Mouse (Mus musculus) neural tube, embryonic 12.5 days (tissue): ENCODE measurements at regions not wholly inside any gene's neighbourhood (a gene's known extent, or its start where the extent isn't known, plus 50 kb on each side); places are given as distances from the start of the nearest gene placed in this dataset.

ENCODE experiments used
- ATAC-seq: fragments of 200-750 bp; cut with Nextera tagmentation; 2 replicates; pipeline ENCODE4 v1.8.0; 2017; ENCODE audit warnings: low read depth, mild to moderate bottlenecking, moderate TSS enrichment, moderate library complexity; ENCODE audit not compliant: low FRiP score
- H3K27ac ChIP-seq: fragments of 300-500 bp; sonication (generic); 2 replicates; pipeline ENCODE4 v1.5.1; 2016
- H3K27me3 ChIP-seq: fragments of 300-500 bp; sonication (generic); replicated peaks from 2 replicates; pipeline ENCODE4 v1.6.1; 2016; ENCODE audit warnings: mild to moderate bottlenecking
- H3K36me3 ChIP-seq: fragments of 300-500 bp; sonication (generic); 2 replicates; pipeline ENCODE4 v1.6.1; 2016; ENCODE audit warnings: mild to moderate bottlenecking
- H3K4me1 ChIP-seq: fragments of 300-500 bp; sonication (generic); 2 replicates; pipeline ENCODE4 v1.6.1; 2016
- H3K4me2 ChIP-seq: fragments of 300-500 bp; sonication (generic); replicated peaks from 2 replicates; pipeline ENCODE4 v1.6.1; 2016; ENCODE audit warnings: mild to moderate bottlenecking
- H3K4me3 ChIP-seq: fragments of 300-500 bp; sonication (generic); 2 replicates; pipeline ENCODE4 v1.5.1; 2016
- H3K9ac ChIP-seq: fragments of 300-500 bp; sonication (generic); 2 replicates; pipeline ENCODE4 v1.6.1; 2016; ENCODE audit warnings: mild to moderate bottlenecking
- H3K9me3 ChIP-seq: fragments of 300-500 bp; sonication (generic); 2 replicates; pipeline ENCODE4 v1.6.1; 2016; ENCODE audit warnings: mild to moderate bottlenecking
- WGBS: fragments of 180-500 bp; shearing (Covaris S2); methylation state at CpG from one replicate; pipeline ENCODE4 v1.1.7; 2016; 5-methylcytosine and 5-hydroxymethylcytosine counted together

DNA sequence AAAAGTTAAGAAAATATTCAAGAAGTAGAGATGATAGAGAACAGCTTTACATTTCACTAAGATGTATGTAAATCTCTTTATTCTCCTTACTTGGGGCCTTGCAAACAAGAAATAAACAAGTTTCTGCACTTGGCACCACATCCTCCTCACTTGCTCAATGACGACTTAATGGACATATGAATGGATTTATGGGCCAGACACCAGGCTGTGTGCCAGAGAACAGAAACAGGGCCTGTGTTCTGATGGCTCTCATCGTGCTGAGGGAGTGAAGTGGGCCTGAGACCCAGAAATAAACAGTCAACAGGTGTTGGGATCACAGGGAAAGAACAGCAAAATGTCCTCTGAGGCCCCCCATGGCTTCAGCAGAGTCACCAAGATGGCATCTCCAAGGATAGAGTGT, 201.6 kb downstream of the Plpp3 start:
- WGBS, result 27% methylated on average over 2 of the region's 2 CpGs
- Histone ChIP-seq H3K9me3 (no peaks in the 10 kb centered on the region), H3K27me3 (no peaks in the 10 kb centered on the region), H3K4me3 (no peak overlapping the region), H3K27ac (no peak overlapping the region), H3K36me3 (no peaks in the 10 kb centered on the region), H3K4me1 (peaks cover 6% of the 10 kb centered on the region; the same call in 1 of the 2 replicates), H3K9ac (no peak overlapping the region), H3K4me2 (no peak overlapping the region)
- no peak for ATAC-seq

DNA sequence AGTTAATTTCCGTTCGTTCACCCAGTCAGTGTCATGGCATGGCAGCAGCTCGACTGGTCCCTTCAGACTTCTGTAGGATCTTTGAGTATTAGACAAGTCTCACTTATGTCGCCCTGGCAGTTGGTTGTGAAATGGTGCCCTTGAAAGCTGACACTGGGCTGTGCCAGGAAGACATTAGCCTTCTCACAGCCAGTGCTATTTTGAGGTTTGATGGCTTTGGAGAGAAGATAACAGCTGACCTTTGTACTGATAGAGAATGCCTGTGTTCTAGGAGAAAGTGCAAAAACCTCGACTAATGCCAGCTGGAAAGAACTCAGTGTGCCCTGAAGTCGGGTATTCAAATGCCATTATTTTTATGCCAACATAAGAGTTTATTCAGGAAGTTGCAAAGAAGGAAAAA, 207.3 kb downstream of the Plpp3 start:
- 84% methylated on average over 6 of the region's 6 CpGs for WGBS
- Histone ChIP-seq H3K27me3 (no peaks in the 10 kb centered on the region), H3K27ac (no peak overlapping the region), H3K9me3 (no peaks in the 10 kb centered on the region), H3K4me2 (no peak overlapping the region), H3K4me3 (no peak overlapping the region), H3K4me1 (no peaks in the 10 kb centered on the region), H3K36me3 (no peaks in the 10 kb centered on the region), H3K9ac (no peak overlapping the region)
- ATAC-seq, result no peak

DNA sequence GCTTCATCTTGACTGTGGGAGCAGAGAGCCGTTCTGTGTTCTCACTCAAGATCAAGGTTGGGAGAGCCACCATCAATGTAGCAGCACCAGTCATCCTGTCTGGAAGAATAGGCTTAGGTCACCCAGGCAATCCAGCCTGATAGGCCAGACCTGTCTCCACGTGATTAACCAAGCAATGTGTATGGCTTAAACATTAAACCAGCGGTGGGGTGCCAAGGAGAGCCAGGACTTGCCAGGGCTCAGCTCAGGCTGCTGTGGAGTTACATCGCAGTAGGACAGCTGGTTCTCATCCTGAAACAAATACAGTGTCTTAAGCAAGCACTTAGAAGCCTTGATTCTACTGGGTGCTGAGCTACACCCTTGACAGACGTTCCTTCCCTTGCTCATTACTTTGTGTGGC, 207.9 kb downstream of the Plpp3 start:
- H3K36me3 ChIP-seq, result no peaks in the 10 kb centered on the region
- no peaks in the 10 kb centered on the region for H3K9me3 ChIP-seq
- no peak overlapping the region for H3K9ac ChIP-seq
- 76% methylated on average over 5 of the region's 5 CpGs for WGBS
- no peak overlapping the region for H3K4me2 ChIP-seq
- H3K27me3 ChIP-seq, result no peaks in the 10 kb centered on the region
- no peak overlapping the region for H3K27ac ChIP-seq
- H3K4me1 ChIP-seq, result no peaks in the 10 kb centered on the region
- no peak for ATAC-seq
- H3K4me3 ChIP-seq, result no peak overlapping the region

DNA sequence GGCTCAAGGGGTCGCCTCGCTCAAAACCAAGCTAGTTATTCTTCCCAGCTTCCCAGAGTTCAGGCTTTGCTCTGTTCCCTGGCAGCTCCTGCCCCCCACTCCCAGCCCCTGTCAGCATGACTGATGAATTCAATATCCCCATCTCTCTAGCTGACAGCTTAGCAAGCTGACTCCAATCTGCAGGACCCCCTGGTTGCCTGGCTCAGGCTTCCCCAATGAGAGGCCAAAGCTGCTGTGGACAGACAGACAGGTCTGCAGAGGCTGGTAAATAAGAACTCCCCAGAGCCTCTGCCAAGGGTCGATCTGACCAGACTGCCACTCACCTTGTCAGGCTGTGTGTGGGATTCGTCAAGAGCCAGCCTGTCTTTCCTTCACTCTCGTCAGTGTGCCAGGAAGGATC, 219.4 kb downstream of the Plpp3 start:
- Histone ChIP-seq H3K27ac (no peak overlapping the region), H3K9me3 (no peaks in the 10 kb centered on the region), H3K4me1 (no peaks in the 10 kb centered on the region), H3K4me3 (no peak overlapping the region), H3K27me3 (no peaks in the 10 kb centered on the region), H3K36me3 (no peaks in the 10 kb centered on the region), H3K4me2 (no peak overlapping the region), H3K9ac (no peak overlapping the region)
- no peak for ATAC-seq
- WGBS, result 65% methylated on average over 5 of the region's 5 CpGs

DNA sequence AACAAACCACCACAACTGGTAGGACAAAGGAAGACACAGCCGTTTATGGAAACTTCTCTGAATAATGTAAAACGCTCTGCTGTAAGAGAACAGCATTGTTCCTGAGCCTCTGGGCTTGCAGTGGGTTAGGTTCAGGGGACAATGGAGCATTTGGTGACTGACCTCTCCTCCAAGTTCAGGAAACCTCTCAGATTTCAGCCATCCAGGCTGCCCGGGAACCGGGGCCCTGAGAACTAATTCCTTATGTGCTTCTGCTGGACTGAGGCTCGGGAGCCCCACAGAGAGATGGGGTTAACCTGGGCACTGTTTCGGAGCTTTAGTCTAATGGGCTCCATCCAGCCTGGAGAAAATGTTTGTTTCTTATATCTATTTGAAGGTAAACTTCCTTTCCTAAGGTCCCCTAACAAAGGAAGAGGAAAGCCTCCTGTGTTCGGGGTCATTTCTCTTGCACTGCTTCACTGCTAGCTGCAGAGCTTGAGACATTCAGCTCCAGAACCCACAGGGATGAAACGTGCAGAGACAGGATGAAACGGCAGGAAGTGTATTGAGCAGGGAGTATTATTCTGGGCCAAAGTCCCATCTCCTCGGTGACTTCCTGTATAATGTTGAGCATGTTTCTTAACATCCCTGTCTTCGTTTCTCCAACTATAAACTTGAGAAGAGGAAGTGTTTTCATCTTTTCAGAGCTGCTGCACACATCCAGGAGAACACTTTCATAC, 220.5 kb downstream of the Plpp3 start:
- Histone ChIP-seq H3K36me3 (no peaks in the 10 kb centered on the region), H3K27me3 (no peaks in the 10 kb centered on the region), H3K9ac (no peak overlapping the region), H3K27ac (no peak overlapping the region), H3K4me1 (no peaks in the 10 kb centered on the region), H3K4me2 (no peak overlapping the region), H3K9me3 (no peaks in the 10 kb centered on the region), H3K4me3 (no peak overlapping the region)
- no peak for ATAC-seq
- WGBS, result 57% methylated on average over 11 of the region's 11 CpGs

DNA sequence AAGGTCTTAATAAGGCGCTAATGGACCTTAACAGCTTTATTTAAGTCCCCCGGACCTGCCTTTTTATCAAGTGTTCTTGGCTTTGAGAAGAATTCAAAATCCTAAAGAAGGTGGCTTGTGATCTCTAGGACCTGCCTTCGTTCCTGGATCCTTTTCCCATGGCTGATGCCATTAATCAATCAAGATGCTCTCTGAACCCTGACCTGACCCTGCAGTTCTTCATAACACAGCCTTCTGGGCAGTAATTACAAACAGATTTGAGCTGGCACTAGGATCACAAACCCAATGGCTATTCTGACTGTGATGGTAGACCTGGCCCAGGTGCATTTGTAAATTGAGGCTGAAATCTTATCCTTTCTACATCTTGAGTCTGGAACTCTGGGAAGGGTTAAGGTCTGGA, 227.7 kb downstream of the Plpp3 start:
- Histone ChIP-seq H3K9me3 (no peaks in the 10 kb centered on the region), H3K27ac (no peak overlapping the region), H3K36me3 (no peaks in the 10 kb centered on the region), H3K27me3 (no peaks in the 10 kb centered on the region), H3K4me1 (no peaks in the 10 kb centered on the region), H3K4me3 (no peak overlapping the region), H3K9ac (no peak overlapping the region), H3K4me2 (no peak overlapping the region)
- 67% methylated on average over 3 of the region's 3 CpGs for WGBS
- no peak for ATAC-seq

DNA sequence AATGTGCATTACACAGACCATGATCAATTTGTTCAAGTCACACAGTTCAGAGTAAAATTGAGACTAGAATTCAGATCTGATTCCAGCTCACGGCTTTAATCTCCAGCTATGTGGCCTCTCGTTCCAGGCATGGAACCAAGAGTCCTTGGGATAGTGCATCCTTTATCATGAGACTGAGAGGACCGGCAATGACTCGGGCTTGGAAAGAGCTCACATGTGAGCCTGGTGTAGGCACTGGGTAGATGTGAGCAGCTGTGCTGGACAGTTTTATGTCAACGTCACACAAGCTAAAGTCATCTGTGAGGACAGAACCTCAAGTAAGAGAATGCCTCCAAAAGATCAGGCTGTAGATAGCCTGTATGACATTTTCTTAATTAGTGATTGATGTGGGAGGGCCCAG, 228.3 kb downstream of the Plpp3 start:
- no peak overlapping the region for H3K4me3 ChIP-seq
- H3K9ac ChIP-seq, result no peak overlapping the region
- no peak for ATAC-seq
- H3K4me1 ChIP-seq, result no peaks in the 10 kb centered on the region
- no peaks in the 10 kb centered on the region for H3K36me3 ChIP-seq
- H3K9me3 ChIP-seq, result no peaks in the 10 kb centered on the region
- H3K27me3 ChIP-seq, result no peaks in the 10 kb centered on the region
- no peak overlapping the region for H3K4me2 ChIP-seq
- no peak overlapping the region for H3K27ac ChIP-seq
- WGBS, result 87% methylated on average over 5 of the region's 5 CpGs

DNA sequence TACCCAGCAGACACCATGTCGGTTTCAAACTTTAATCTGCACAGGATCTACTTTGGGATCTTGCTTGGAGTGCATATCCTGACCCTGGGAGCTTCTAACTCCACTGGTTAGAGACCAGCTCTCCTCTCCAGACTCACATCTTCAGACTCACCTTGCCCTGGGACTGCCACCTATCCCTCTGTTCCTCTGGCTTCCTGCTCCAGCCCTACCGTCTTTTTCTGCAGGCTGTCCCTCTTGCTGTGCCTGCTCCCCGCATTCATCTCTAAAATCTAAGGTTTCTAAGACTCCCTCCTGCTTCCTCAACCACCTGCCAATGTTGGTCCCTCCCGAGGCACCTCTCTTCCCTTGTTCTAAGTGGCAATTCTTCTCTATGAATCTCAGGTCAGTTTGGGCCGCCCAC, 233.2 kb downstream of the Plpp3 start:
- 35% methylated on average over 5 of the region's 5 CpGs for WGBS
- Histone ChIP-seq H3K4me1 (no peaks in the 10 kb centered on the region), H3K9me3 (no peaks in the 10 kb centered on the region), H3K27me3 (no peaks in the 10 kb centered on the region), H3K27ac (no peak overlapping the region), H3K36me3 (no peaks in the 10 kb centered on the region), H3K4me3 (no peak overlapping the region), H3K4me2 (no peak overlapping the region), H3K9ac (no peak overlapping the region)
- no peak for ATAC-seq

DNA sequence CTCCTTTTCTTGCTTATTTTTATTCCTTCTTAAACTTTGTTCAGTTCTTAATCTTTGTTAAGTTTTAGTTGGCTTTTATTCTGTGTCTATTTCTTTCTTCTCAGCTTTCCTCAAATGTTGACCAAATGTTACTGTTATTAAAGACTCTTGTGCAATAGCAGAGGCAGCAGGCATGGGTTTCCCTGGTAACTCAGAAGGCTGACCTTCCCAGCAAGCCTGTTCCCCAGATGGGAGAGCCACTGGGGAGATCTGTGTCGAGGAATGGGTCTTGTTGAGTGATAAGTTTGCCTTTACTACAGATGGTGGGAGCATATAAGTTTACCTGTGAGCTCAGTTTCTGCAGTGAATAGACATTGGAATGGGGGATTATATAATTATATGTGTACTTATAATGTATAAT, 237.2 kb downstream of the Plpp3 start:
- Histone ChIP-seq H3K36me3 (no peaks in the 10 kb centered on the region), H3K4me3 (no peak overlapping the region), H3K4me1 (no peaks in the 10 kb centered on the region), H3K9me3 (no peaks in the 10 kb centered on the region), H3K27me3 (no peaks in the 10 kb centered on the region), H3K9ac (no peak overlapping the region), H3K4me2 (no peak overlapping the region), H3K27ac (no peak overlapping the region)
- WGBS, result 70% methylated on average over 1 of the region's 1 CpGs
- ATAC-seq, result no peak

DNA sequence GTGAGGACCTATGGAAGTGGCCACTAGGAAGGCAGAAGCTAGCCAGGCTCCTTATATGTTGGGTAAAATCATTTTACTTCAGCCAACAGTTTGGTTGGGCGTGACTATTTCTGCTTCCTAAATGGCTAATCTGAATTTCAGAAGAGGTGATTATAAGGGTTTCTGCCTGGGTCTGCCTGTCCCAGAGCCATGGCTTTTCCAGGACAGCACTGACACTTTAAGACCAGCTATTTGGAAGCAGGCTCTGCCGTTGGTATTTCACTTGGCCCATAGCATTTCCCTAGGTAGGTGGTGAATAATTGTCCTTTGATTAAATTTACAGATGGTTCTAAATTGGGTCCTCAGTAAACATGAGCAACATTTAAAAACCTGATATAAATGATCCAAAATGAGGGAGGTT, 240.3 kb downstream of the Plpp3 start:
- Histone ChIP-seq H3K36me3 (no peaks in the 10 kb centered on the region), H3K4me1 (no peaks in the 10 kb centered on the region), H3K4me3 (no peak overlapping the region), H3K27me3 (no peaks in the 10 kb centered on the region), H3K9ac (no peak overlapping the region), H3K4me2 (no peak overlapping the region), H3K27ac (no peak overlapping the region), H3K9me3 (no peaks in the 10 kb centered on the region)
- 82% methylated on average over 2 of the region's 2 CpGs for WGBS
- no peak for ATAC-seq

DNA sequence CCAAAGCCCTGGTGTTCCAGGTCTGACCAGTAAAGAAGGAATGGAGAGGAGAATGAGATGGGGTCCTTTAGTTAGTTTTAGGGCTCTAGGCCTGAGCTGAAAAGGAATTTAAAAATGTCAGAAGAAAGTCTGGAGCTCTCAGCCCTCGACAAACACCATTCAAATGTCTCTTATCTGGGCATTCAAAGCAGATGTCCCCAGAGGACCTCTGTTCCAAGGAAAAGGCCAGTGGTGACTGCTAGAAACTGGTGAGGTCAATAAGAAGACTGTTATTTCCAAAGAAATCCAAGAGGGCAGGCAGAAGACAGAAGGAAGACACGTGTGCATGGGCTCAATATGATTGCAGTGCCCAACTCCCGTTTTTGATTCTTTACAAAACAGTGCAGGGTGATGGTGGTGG, 244.9 kb downstream of the Plpp3 start:
- 88% methylated on average over 3 of the region's 3 CpGs for WGBS
- Histone ChIP-seq H3K27ac (no peak overlapping the region), H3K9ac (no peak overlapping the region), H3K27me3 (no peaks in the 10 kb centered on the region), H3K4me2 (no peak overlapping the region), H3K9me3 (no peaks in the 10 kb centered on the region), H3K4me1 (no peaks in the 10 kb centered on the region), H3K36me3 (no peaks in the 10 kb centered on the region), H3K4me3 (no peak overlapping the region)
- no peak for ATAC-seq

DNA sequence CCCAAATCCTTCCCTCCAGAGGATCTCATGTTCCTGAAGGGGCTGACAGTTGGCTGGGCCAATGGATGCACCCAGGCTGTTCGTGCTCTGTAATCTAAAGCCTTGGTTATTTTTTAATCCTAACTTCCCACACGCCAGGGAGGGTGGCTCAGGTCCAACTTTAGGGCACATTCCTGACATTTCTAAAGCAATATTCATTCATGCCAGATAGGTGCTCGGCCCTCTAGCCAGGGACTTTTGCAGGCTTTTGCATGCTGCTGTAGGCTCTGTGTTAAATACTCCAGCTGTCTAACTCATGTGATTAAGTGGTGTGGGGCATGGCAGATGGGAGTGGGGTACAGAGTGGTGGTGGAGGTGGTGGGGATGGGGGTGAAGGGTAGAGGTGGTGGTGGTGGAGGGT, 246.0 kb downstream of the Plpp3 start:
- Histone ChIP-seq H3K36me3 (no peaks in the 10 kb centered on the region), H3K4me3 (no peak overlapping the region), H3K4me1 (no peaks in the 10 kb centered on the region), H3K9me3 (no peaks in the 10 kb centered on the region), H3K27me3 (no peaks in the 10 kb centered on the region), H3K4me2 (no peak overlapping the region), H3K9ac (no peak overlapping the region), H3K27ac (no peak overlapping the region)
- WGBS, result 70% methylated on average over 3 of the region's 3 CpGs
- no peak for ATAC-seq

DNA sequence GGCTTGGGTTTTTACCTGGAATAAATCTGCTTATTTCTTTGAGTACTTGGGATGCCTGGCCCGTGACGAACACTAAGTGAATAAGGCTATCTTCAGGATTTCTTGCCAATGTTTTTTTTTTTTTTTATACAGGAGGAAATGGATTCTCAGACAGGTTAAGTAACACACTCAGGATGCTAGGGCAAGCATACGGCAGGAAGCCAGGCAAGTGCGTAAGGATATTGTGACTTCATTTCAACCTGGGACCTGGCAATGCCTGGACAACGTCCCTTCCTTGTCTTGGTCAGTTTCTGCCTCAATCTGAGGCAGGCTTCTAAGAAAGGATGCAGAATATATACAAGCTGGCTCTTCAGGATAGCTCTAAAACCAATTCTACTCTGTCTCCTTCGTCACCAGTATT, 246.5 kb downstream of the Plpp3 start:
- H3K27ac ChIP-seq, result no peak overlapping the region
- no peaks in the 10 kb centered on the region for H3K4me1 ChIP-seq
- no peak for ATAC-seq
- H3K9ac ChIP-seq, result no peak overlapping the region
- H3K36me3 ChIP-seq, result no peaks in the 10 kb centered on the region
- H3K4me3 ChIP-seq, result no peak overlapping the region
- no peaks in the 10 kb centered on the region for H3K27me3 ChIP-seq
- H3K9me3 ChIP-seq, result no peaks in the 10 kb centered on the region
- 93% methylated on average over 6 of the region's 6 CpGs for WGBS
- no peak overlapping the region for H3K4me2 ChIP-seq
